Mouse (Mus musculus) hindbrain, embryonic 10.5 days (tissue): ENCODE measurements around the gene Rps15. TPM values are rescaled to one million over a fixed set of nuclear protein-coding genes. Genes with fewer than 3 reads are reported as not detected.

Experiments
- DNase-seq: peaks from one replicate; pipeline ENCODE4 v3.0.0-alpha.2; 2017; ENCODE audit warnings: low spot score
- H3K27ac ChIP-seq: fragments of 300-500 bp; sonication (generic); 2 replicates; pipeline ENCODE4 v1.5.1; 2016; ENCODE audit warnings: mild to moderate bottlenecking, moderate library complexity
- H3K27me3 ChIP-seq: fragments of 300-500 bp; sonication (generic); 2 replicates; pipeline ENCODE4 v1.6.1; 2016; ENCODE audit warnings: mild to moderate bottlenecking; ENCODE audit not compliant: poor library complexity, insufficient read depth, severe bottlenecking
- H3K36me3 ChIP-seq: fragments of 300-500 bp; sonication (generic); 2 replicates; pipeline ENCODE4 v1.6.1; 2016; ENCODE audit warnings: mild to moderate bottlenecking, moderate library complexity
- H3K4me1 ChIP-seq: fragments of 300-500 bp; sonication (generic); replicated peaks from 2 replicates; pipeline ENCODE4 v1.6.1; 2016; ENCODE audit warnings: mild to moderate bottlenecking
- H3K4me3 ChIP-seq: fragments of 300-500 bp; sonication (generic); 2 replicates; pipeline ENCODE4 v1.5.1; 2016; ENCODE audit warnings: mild to moderate bottlenecking, moderate library complexity
- H3K9me3 ChIP-seq: fragments of 300-500 bp; sonication (generic); 2 replicates; pipeline ENCODE4 v1.6.1; 2016; ENCODE audit warnings: mild to moderate bottlenecking, moderate library complexity
- WGBS: fragments of 180-500 bp; shearing (Covaris S2); methylation state at CpG from one replicate; pipeline ENCODE4 v1.1.7; 2016; 5-methylcytosine and 5-hydroxymethylcytosine counted together
- polyA plus RNA-seq: library from polyadenylated mRNA; unstranded; fragments of >200 nt; fragmentation: Nextera tagmentation; extraction: Ambion mirVana; gene quantifications from 2 replicates; pipeline ENCODE4 v1.2.1, GENCODE M21; 2016

Gene Rps15
- polyA plus RNA-seq, 1 experiment from 2014 or later = 971 TPM

GRCm38 (mm10) chr10:80330084-80330483 is 37.8 kb downstream of the Rps15 start:
- WGBS = 2% methylated on average over 41 of the region's 41 CpGs
- H3K27me3 ChIP-seq = peaks cover 73% of the 10 kb centered on the region
- no peak for DNase-seq
- H3K27ac ChIP-seq = peak overlapping the region; percentile 71
- H3K36me3 ChIP-seq = peaks cover 3% of the 10 kb centered on the region; the same call in 1 of the 2 replicates
- H3K4me1 ChIP-seq = peaks cover 47% of the 10 kb centered on the region
- peak overlapping the region; percentile 58 for H3K4me3 ChIP-seq
- H3K9me3 ChIP-seq = no peaks in the 10 kb centered on the region

GRCm38 (mm10) chr10:80330888-80331287 is 38.6 kb downstream of the Rps15 start:
- H3K27ac ChIP-seq = peak overlapping the region; percentile 71; the same call in 1 of the 2 replicates
- H3K4me1 ChIP-seq = peaks cover 52% of the 10 kb centered on the region
- H3K27me3 ChIP-seq = peaks cover 73% of the 10 kb centered on the region
- WGBS = 79% methylated on average over 2 of the region's 2 CpGs
- no peak for DNase-seq
- H3K9me3 ChIP-seq = no peaks in the 10 kb centered on the region
- H3K4me3 ChIP-seq = peak overlapping the region; percentile 58
- H3K36me3 ChIP-seq = peaks cover 11% of the 10 kb centered on the region; the same call in 1 of the 2 replicates

GRCm38 (mm10) chr10:80331636-80332524 is 39.6 kb downstream of the Rps15 start:
- Histone ChIP-seq H3K4me3 (0 out of 2 replicates have a peak overlapping the region, but pooled peaks have one; percentile 58), H3K36me3 (peaks cover 16% of the 10 kb centered on the region; the same call in 1 of the 2 replicates), H3K27ac (peak overlapping the region; percentile 77), H3K27me3 (peaks cover 77% of the 10 kb centered on the region), H3K4me1 (peaks cover 52% of the 10 kb centered on the region), H3K9me3 (no peaks in the 10 kb centered on the region)
- no peak for DNase-seq
- 64% methylated on average over 10 of the region's 10 CpGs for WGBS

- WGBS = 74% methylated on average over 5 of the region's 5 CpGs
- peaks cover 16% of the 10 kb centered on the region; the same call in 1 of the 2 replicates for H3K36me3 ChIP-seq
- peak overlapping the region; percentile 77 for H3K27ac ChIP-seq
- peaks cover 77% of the 10 kb centered on the region for H3K27me3 ChIP-seq
- no peaks in the 10 kb centered on the region for H3K9me3 ChIP-seq
- H3K4me3 ChIP-seq = no peak overlapping the region
- no peak for DNase-seq
- H3K4me1 ChIP-seq = peaks cover 52% of the 10 kb centered on the region
Observed at GRCm38 (mm10) chr10:80332525-80332989, 40.3 kb downstream of the Rps15 start.

- Histone ChIP-seq H3K36me3 (peaks cover 16% of the 10 kb centered on the region; the same call in 1 of the 2 replicates), H3K27me3 (peaks cover 81% of the 10 kb centered on the region)
- WGBS = 92% methylated on average over 12 of the region's 12 CpGs
Observed at GRCm38 (mm10) chr10:80336263-80336662, 44.0 kb downstream of the Rps15 start.

GRCm38 (mm10) chr10:80339941-80340750 is 47.9 kb downstream of the Rps15 start:
- WGBS = 24% methylated on average over 19 of the region's 19 CpGs
- Histone ChIP-seq H3K36me3 (peaks cover 12% of the 10 kb centered on the region; the same call in 1 of the 2 replicates), H3K27me3 (peaks cover 90% of the 10 kb centered on the region), H3K27ac (0 out of 2 replicates have a peak overlapping the region, but pooled peaks have one; percentile 13), H3K9me3 (no peaks in the 10 kb centered on the region), H3K4me3 (0 out of 2 replicates have a peak overlapping the region, but pooled peaks have one; percentile 13), H3K4me1 (peaks cover 55% of the 10 kb centered on the region)
- peak; percentile 90 for DNase-seq

More at GRCm38 (mm10) chr10:80336263-80336662, 44.0 kb downstream of the Rps15 start:
- no peak overlapping the region for H3K4me3 ChIP-seq
- no peak for DNase-seq
- H3K4me1 ChIP-seq = peaks cover 39% of the 10 kb centered on the region
- no peaks in the 10 kb centered on the region for H3K9me3 ChIP-seq
- no peak overlapping the region for H3K27ac ChIP-seq

- no peak for DNase-seq
- Histone ChIP-seq H3K4me3 (peak overlapping the region; percentile 48), H3K9me3 (no peaks in the 10 kb centered on the region), H3K27ac (0 out of 2 replicates have a peak overlapping the region, but pooled peaks have one; percentile 12), H3K36me3 (0 out of 2 replicates have a peak, but pooled peaks cover 4% of the 10 kb centered on the region), H3K27me3 (peaks cover 90% of the 10 kb centered on the region), H3K4me1 (peaks cover 55% of the 10 kb centered on the region)
- 7% methylated on average over 21 of the region's 21 CpGs for WGBS
Observed at GRCm38 (mm10) chr10:80341026-80341425, 48.8 kb downstream of the Rps15 start.

GRCm38 (mm10) chr10:80341491-80342304 is 49.4 kb downstream of the Rps15 start:
- Histone ChIP-seq H3K4me1 (peaks cover 55% of the 10 kb centered on the region), H3K27ac (peak overlapping the region; percentile 12; the same call in 1 of the 2 replicates), H3K27me3 (peaks cover 90% of the 10 kb centered on the region), H3K36me3 (no peaks in the 10 kb centered on the region), H3K4me3 (peak overlapping the region; percentile 48), H3K9me3 (no peaks in the 10 kb centered on the region)
- DNase-seq = no peak
- WGBS = 2% methylated on average over 47 of the region's 47 CpGs

DNA sequence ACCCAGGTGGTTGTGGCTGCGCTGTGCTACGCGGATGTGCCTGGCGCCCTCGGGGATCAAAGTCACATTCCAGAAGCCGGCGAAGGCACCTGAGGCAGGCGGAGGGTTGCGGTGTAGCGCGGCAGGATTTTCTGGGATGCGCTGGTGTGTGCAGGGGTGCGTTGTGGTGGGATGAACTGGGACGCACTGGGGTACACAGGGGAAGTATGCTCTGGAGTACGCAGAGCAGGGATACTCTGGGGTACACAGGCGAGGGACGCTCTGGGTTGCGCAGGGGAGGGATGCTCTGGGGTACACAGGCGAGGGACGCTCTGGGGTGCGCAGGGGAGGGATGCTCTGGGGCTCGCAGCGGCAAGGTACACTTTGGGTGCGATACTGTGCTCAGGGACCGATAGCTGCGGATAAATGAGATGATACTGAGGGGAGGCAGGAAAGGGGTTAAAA is 50.1 kb downstream of the Rps15 start:
- peaks cover 90% of the 10 kb centered on the region for H3K27me3 ChIP-seq
- no peak overlapping the region; the same call in 1 of the 2 replicates for H3K27ac ChIP-seq
- H3K36me3 ChIP-seq = no peaks in the 10 kb centered on the region
- WGBS = 3% methylated on average over 26 of the region's 26 CpGs
- peak overlapping the region; percentile 48 for H3K4me3 ChIP-seq
- no peaks in the 10 kb centered on the region for H3K9me3 ChIP-seq
- no peak for DNase-seq
- peaks cover 57% of the 10 kb centered on the region for H3K4me1 ChIP-seq

GRCm38 (mm10) chr10:80342749-80343424 is 50.6 kb downstream of the Rps15 start:
- Histone ChIP-seq H3K9me3 (no peaks in the 10 kb centered on the region), H3K27me3 (peaks cover 93% of the 10 kb centered on the region), H3K4me3 (peak overlapping the region; percentile 48), H3K36me3 (no peaks in the 10 kb centered on the region), H3K4me1 (peaks cover 63% of the 10 kb centered on the region), H3K27ac (no peak overlapping the region; the same call in 1 of the 2 replicates)
- WGBS = 1% methylated on average over 32 of the region's 33 CpGs
- peak; percentile 79 for DNase-seq

- H3K4me3 ChIP-seq = peak overlapping the region; percentile 48
- H3K36me3 ChIP-seq = no peaks in the 10 kb centered on the region
- no peaks in the 10 kb centered on the region for H3K9me3 ChIP-seq
- peaks cover 69% of the 10 kb centered on the region for H3K4me1 ChIP-seq
- H3K27me3 ChIP-seq = peaks cover 93% of the 10 kb centered on the region
- 29% methylated on average over 13 of the region's 13 CpGs for WGBS
- no peak for DNase-seq
- H3K27ac ChIP-seq = no peak overlapping the region
Observed at GRCm38 (mm10) chr10:80343425-80343895, 51.2 kb downstream of the Rps15 start.
